Mouse (Mus musculus) midbrain, embryonic 11.5 days (tissue): ENCODE data around the gene Sorbs1. TPM values are rescaled to one million over a fixed set of nuclear protein-coding genes. Genes with fewer than 3 reads are reported as not detected.

Experiments used
- ATAC-seq: fragments of 200-750 bp; cut with Nextera tagmentation; 2 replicates; pipeline ENCODE4 v1.8.0; 2017; ENCODE audit warnings: moderate TSS enrichment, moderate library complexity; ENCODE audit not compliant: low FRiP score
- DNase-seq: peaks from one replicate; pipeline ENCODE4 v3.0.0; 2015; ENCODE audit warnings: low spot score; ENCODE audit errors: missing footprints
- H3K27ac ChIP-seq: fragments of 300-500 bp; sonication (generic); 2 replicates; pipeline ENCODE4 v1.5.1; 2014; ENCODE audit warnings: low read depth, low read length
- H3K27me3 ChIP-seq: fragments of 300-500 bp; sonication (generic); 2 replicates; pipeline ENCODE4 v1.6.1; 2014; ENCODE audit warnings: mild to moderate bottlenecking, low read length, moderate library complexity, mixed read lengths; ENCODE audit not compliant: control insufficient read depth, insufficient read depth
- H3K36me3 ChIP-seq: fragments of 300-500 bp; sonication (generic); 2 replicates; pipeline ENCODE4 v1.6.1; 2014; ENCODE audit warnings: mild to moderate bottlenecking, low read length, moderate library complexity, mixed read lengths; ENCODE audit not compliant: control insufficient read depth, insufficient read depth
- H3K4me1 ChIP-seq: fragments of 300-500 bp; sonication (generic); 2 replicates; pipeline ENCODE4 v1.6.1; 2014; ENCODE audit warnings: low read length; ENCODE audit not compliant: control insufficient read depth, insufficient read depth
- H3K4me2 ChIP-seq: fragments of 300-500 bp; sonication (generic); 2 replicates; pipeline ENCODE4 v1.6.1; 2014; ENCODE audit warnings: mild to moderate bottlenecking, moderate library complexity
- H3K4me3 ChIP-seq: fragments of 300-500 bp; sonication (generic); 2 replicates; pipeline ENCODE4 v1.5.1; 2014; ENCODE audit warnings: low read depth, low read length
- H3K9ac ChIP-seq: fragments of 300-500 bp; sonication (generic); 2 replicates; pipeline ENCODE4 v1.6.1; 2014; ENCODE audit warnings: low read length
- H3K9me3 ChIP-seq: fragments of 300-500 bp; sonication (generic); 2 replicates; pipeline ENCODE4 v1.6.1; 2016; ENCODE audit warnings: low read length; ENCODE audit not compliant: control insufficient read depth
- WGBS: fragments of 180-500 bp; shearing (Covaris S2); extraction: QIAGEN DNeasy Blood & Tissue Kit; methylation state at CpG from one replicate; pipeline ENCODE4 v1.1.7; 2014; 5-methylcytosine and 5-hydroxymethylcytosine counted together
- polyA plus RNA-seq: library from polyadenylated mRNA; unstranded; fragments of >200 nt; fragmentation: Nextera tagmentation; extraction: Ambion mirVana; gene quantifications from 2 replicates; pipeline ENCODE4 v1.2.1, GENCODE M21; 2014

The Sorbs1 gene
- polyA plus RNA-seq, 1 experiment from 2014 or later: 61.0 TPM

- Histone ChIP-seq H3K4me1 (peaks cover 3% of the 10 kb centered on the region; the same call in 1 of the 2 replicates), H3K36me3 (peaks cover 3% of the 10 kb centered on the region; the same call in 1 of the 2 replicates), H3K27ac (no peak overlapping the region), H3K4me3 (no peak overlapping the region), H3K9ac (no peak overlapping the region), H3K9me3 (no peaks in the 10 kb centered on the region; the same call in 1 of the 2 replicates), H3K27me3 (no peaks in the 10 kb centered on the region), H3K4me2 (no peak overlapping the region)
- DNase-seq (peak; percentile 89), ATAC-seq (peak; percentile 77; the same call in 1 of the 2 replicates)
- 34% methylated on average over 11 of the region's 11 CpGs for WGBS
Observed at GRCm38 (mm10) chr19:40366163-40366941, 147.2 kb downstream of the Sorbs1 start.

GRCm38 (mm10) chr19:40365137-40365536, 148.4 kb downstream of the Sorbs1 start:
- 76% methylated on average over 5 of the region's 5 CpGs for WGBS
- Histone ChIP-seq H3K36me3 (peaks cover 3% of the 10 kb centered on the region; the same call in 1 of the 2 replicates), H3K9me3 (no peaks in the 10 kb centered on the region; the same call in 1 of the 2 replicates), H3K27me3 (no peaks in the 10 kb centered on the region), H3K9ac (no peak overlapping the region), H3K4me1 (peaks cover 3% of the 10 kb centered on the region; the same call in 1 of the 2 replicates), H3K4me2 (no peak overlapping the region), H3K4me3 (no peak overlapping the region), H3K27ac (no peak overlapping the region)
- ATAC-seq (no peak), DNase-seq (no peak)

- H3K36me3 ChIP-seq: peaks cover 3% of the 10 kb centered on the region; the same call in 1 of the 2 replicates
- WGBS: 93% methylated on average over 5 of the region's 5 CpGs
- H3K9me3 ChIP-seq: no peaks in the 10 kb centered on the region; the same call in 1 of the 2 replicates
- no peak overlapping the region for H3K4me3 ChIP-seq
- no peaks in the 10 kb centered on the region for H3K27me3 ChIP-seq
- ATAC-seq (no peak), DNase-seq (no peak)
- H3K27ac ChIP-seq: no peak overlapping the region
- no peak overlapping the region for H3K9ac ChIP-seq
- peaks cover 3% of the 10 kb centered on the region; the same call in 1 of the 2 replicates for H3K4me1 ChIP-seq
- H3K4me2 ChIP-seq: no peak overlapping the region
Observed at GRCm38 (mm10) chr19:40363447-40363846, 150.1 kb downstream of the Sorbs1 start.

- H3K27ac ChIP-seq: no peak overlapping the region
- peaks cover 3% of the 10 kb centered on the region; the same call in 1 of the 2 replicates for H3K4me1 ChIP-seq
- H3K36me3 ChIP-seq: peaks cover 3% of the 10 kb centered on the region; the same call in 1 of the 2 replicates
- H3K4me3 ChIP-seq: no peak overlapping the region
- no peaks in the 10 kb centered on the region for H3K27me3 ChIP-seq
- WGBS: 83% methylated on average over 12 of the region's 12 CpGs
- H3K9ac ChIP-seq: no peak overlapping the region
- DNase-seq (no peak), ATAC-seq (no peak)
- H3K9me3 ChIP-seq: no peaks in the 10 kb centered on the region; the same call in 1 of the 2 replicates
- H3K4me2 ChIP-seq: no peak overlapping the region
Observed at GRCm38 (mm10) chr19:40362203-40362865, 151.2 kb downstream of the Sorbs1 start.

GRCm38 (mm10) chr19:40359712-40360394, 153.7 kb downstream of the Sorbs1 start:
- Histone ChIP-seq H3K4me2 (no peak overlapping the region), H3K9ac (no peak overlapping the region), H3K9me3 (no peaks in the 10 kb centered on the region; the same call in 1 of the 2 replicates), H3K27me3 (no peaks in the 10 kb centered on the region), H3K4me3 (no peak overlapping the region), H3K27ac (no peak overlapping the region), H3K4me1 (no peaks in the 10 kb centered on the region), H3K36me3 (peaks cover 3% of the 10 kb centered on the region; the same call in 1 of the 2 replicates)
- ATAC-seq (no peak), DNase-seq (no peak)
- WGBS: 80% methylated on average over 5 of the region's 5 CpGs

- no peak overlapping the region for H3K9ac ChIP-seq
- ATAC-seq (no peak), DNase-seq (no peak)
- H3K27ac ChIP-seq: no peak overlapping the region
- H3K27me3 ChIP-seq: no peaks in the 10 kb centered on the region
- H3K4me1 ChIP-seq: no peaks in the 10 kb centered on the region
- WGBS: 88% methylated on average over 15 of the region's 15 CpGs
- H3K4me2 ChIP-seq: no peak overlapping the region
- H3K9me3 ChIP-seq: no peaks in the 10 kb centered on the region
- H3K36me3 ChIP-seq: 0 out of 2 replicates have a peak, but pooled peaks cover 2% of the 10 kb centered on the region
- H3K4me3 ChIP-seq: no peak overlapping the region
Observed at GRCm38 (mm10) chr19:40356536-40357522, 156.8 kb downstream of the Sorbs1 start.

GRCm38 (mm10) chr19:40355075-40355474, 158.5 kb downstream of the Sorbs1 start:
- Histone ChIP-seq H3K27me3 (no peaks in the 10 kb centered on the region), H3K36me3 (0 out of 2 replicates have a peak, but pooled peaks cover 2% of the 10 kb centered on the region), H3K9ac (no peak overlapping the region), H3K4me3 (no peak overlapping the region), H3K4me1 (peaks cover 3% of the 10 kb centered on the region), H3K4me2 (no peak overlapping the region), H3K9me3 (no peaks in the 10 kb centered on the region), H3K27ac (no peak overlapping the region)
- 92% methylated on average over 3 of the region's 3 CpGs for WGBS
- ATAC-seq (no peak), DNase-seq (no peak)

- Histone ChIP-seq H3K4me1 (peaks cover 13% of the 10 kb centered on the region), H3K27ac (no peak overlapping the region), H3K9ac (no peak overlapping the region), H3K9me3 (no peaks in the 10 kb centered on the region), H3K4me2 (no peak overlapping the region), H3K36me3 (0 out of 2 replicates have a peak, but pooled peaks cover 2% of the 10 kb centered on the region), H3K4me3 (no peak overlapping the region), H3K27me3 (no peaks in the 10 kb centered on the region)
- 85% methylated on average over 14 of the region's 14 CpGs for WGBS
- ATAC-seq (no peak), DNase-seq (no peak)
Observed at GRCm38 (mm10) chr19:40352006-40352405, 161.6 kb downstream of the Sorbs1 start.
